Mouse (Mus musculus): ENCODE data around the gene Nup98.

DNA sequence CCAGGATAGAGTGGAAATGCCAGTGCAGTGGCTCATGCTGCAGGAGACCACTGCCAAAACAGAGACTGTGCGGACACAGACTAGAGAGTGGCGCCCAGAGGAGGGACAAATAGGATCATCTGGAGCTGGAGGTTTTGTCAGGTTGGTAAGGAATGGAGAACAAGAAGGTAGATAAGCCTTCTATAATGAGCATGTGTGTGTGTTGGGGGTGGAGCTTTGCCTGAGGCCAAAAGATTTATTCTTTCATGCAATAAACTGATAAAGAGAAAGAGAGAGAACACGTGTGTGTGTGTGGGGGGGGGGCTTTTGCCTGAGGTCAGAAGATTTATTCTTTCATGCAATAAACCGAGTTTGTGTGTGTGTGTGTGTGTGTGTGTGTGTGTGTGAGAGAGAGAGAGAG, 23.1 kb upstream of the Nup98 start:
- no peak for TF ChIP-seq MAFK (IDR thresholded peaks at IDR 0.05; ENCODE audit: insufficient read depth, low read depth, low read length)
- no peak for TF ChIP-seq HCFC1 (IDR thresholded peaks at IDR 0.05; ENCODE audit: borderline replicate concordance, insufficient read depth, low read length)
- no peak for TF ChIP-seq CHD2 (IDR thresholded peaks at IDR 0.05; ENCODE audit: low read depth, low read length)
- no peak for TF ChIP-seq ZNF384 (IDR thresholded peaks at IDR 0.05; ENCODE audit: low read depth, low read length)
